Mouse (Mus musculus) ZHBTc4 (cell line): ENCODE results near the gene Pla1a.

Source experiments
- DNase-seq: peaks from one replicate; pipeline ENCODE4 v3.0.0-alpha.2; 2011; ENCODE audit warnings: low read depth, low spot score

The Pla1a gene

GRCm38 (mm10) chr16:38369431-38369830, 63.5 kb downstream of the Pla1a start:
- DNase-seq, result no peak

- DNase-seq, result no peak
Measured at GRCm38 (mm10) chr16:38369000-38369399, 63.9 kb downstream of the Pla1a start.

DNA sequence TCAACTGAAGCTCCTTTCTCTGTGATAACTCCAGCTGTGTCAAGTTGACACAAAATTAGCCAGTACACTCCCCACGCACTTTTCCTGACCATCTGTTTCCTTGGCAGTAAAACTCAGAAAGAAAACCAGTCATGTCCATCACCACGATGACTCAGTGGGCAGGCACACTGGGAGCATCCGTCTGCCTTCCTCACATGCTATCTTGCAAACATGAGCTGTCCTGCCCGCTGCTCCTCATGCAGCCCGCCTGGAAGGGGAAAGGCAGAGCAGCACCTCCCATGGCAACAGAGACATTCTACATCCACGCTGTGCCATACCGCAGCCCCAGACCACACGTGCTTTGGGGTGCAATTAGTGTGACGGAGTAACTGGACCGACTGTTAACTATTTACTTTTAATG, 64.6 kb downstream of the Pla1a start:
- DNase-seq, result no peak

GRCm38 (mm10) chr16:38366231-38366630, 66.7 kb downstream of the Pla1a start:
- no peak for DNase-seq

DNA sequence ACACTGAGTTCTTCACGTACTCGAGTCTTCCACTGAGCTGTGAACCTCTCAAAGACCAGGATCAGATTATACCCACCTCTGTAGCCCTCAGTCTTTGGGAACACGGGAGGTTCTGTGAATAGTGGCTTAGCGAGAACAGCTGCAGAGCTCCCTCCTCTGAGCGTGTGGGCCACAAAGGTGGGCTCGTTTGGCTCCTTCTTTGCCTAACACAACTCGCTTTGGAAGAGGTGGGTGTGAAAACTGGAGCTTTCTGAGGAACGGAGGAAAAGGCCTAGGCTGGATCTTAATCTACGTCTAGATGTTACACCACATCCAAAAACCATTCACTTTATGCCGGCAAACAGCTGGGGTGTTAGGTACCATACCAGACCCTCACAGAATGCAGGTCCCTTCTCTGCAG, 67.6 kb downstream of the Pla1a start:
- no peak for DNase-seq

DNA sequence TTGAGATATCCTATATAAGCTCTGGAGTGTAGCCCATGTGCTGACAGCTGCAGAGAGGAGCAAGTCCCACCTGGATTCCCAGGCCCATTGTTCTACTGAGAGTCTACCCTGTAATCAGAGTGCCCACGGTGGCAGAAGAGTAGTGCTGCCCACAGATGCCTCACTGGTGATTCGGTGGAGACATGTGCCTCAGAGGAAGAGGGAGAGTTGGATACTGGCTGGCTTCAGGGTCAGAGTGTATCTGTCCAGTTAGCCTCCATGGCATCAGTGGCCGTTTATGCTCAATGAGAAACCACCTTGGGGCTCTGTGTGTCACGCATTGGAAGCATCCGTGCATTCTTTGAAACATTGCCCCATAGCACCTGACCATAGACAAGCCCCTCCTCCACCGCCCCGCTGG, 69.3 kb downstream of the Pla1a start:
- no peak for DNase-seq

- DNase-seq, result no peak
Measured at GRCm38 (mm10) chr16:38363256-38363595, 69.7 kb downstream of the Pla1a start.

DNA sequence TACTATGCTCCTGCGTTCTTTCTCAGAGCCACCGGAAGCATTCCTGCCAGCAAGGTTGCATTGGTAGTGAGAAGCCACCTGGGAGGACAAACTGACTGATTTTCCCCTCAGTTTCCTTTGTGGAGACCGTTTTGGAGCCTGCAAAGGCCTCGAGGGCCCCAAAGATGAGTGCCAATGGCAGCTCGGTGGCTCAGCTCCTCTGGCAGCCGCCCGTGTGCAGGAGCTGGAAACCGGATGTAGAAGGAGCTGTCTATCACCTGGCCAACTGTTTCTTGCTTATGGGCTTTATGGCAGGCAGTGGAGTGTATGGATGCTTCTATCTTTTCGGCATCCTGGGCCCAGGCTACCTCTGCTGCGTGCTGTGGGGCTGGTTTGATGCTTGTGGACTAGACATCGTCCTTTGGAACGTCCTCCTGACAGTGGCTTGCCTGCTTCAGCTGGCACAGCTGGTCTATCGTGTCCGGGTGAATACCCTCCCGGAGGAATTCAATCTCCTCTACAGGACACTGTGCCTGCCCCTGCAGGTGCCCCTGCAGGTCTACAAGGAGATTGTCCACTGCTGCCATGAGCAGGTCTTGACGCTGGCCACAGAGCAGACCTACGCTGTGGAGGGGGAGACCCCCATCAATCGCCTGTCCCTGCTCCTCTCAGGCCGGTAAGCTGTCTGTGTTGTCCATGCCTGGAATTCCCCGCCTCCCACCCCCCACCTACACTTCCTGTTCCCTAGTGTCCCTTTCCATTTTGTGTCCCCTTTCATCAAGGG, 70.3 kb downstream of the Pla1a start:
- no peak for DNase-seq

DNA sequence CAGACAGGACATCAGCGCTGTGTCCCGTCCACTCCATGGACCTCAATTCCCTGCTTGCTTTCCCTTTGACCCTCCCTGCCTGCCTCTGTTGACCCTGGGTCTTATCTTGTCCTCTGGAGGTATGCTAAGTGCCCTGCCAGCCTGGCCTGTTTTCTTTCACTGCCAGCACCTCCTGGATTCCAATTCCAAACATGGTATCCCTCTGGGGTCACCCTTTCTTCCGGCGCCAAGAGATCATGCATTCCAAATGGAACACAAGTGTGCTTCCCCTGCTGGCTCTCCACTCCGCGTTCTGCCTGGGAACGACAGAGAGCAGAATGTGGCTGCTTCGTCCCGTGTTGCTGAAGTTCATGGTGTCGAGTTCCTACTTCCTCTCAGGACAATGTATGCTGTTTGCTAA, 71.0 kb downstream of the Pla1a start, which contains the start of gene Popdc2:
TSS of gene Popdc2 (plus strand) at position 277 of the 400 bp plus-strand sequence.
- DNase-seq, result no peak

DNA sequence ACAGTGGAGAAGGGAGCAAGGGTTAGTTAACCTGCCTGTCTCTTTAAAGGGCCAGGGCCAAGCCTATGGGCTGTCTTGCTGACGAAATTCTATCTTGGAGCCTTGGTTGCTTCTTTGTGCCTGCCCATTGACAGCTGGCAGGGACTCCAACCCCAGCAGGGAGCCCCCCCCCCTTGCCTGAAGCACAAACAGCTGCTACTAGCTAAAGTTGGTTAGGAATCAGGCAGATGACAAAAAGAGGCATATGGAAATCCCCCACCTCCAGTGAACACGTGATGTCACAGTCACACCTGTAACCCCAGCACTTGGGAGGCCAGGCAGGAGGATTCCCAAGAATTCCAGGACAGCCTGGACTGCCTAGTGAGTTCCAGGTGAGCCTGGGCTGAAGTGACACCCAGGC, 72.6 kb downstream of the Pla1a start:
- DNase-seq, result no peak

DNA sequence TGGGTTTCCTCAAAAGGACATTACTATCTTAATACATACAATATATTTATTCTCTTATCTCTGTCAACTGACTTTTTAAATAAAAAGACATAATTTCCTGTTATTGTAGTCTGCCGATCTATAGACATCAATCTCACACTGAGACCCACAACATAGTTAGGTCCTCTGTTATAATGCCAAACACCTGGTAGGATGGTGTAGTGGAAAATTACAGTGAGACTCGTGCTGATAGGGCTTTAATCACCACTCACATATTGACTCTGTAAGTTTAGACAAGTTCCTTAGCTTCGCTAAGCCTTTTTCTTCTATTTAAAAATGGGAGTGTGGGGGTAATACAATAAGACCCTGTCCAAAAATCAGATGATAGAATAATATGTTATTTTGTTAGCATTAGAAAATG, 73.1 kb downstream of the Pla1a start:
- no peak for DNase-seq

DNA sequence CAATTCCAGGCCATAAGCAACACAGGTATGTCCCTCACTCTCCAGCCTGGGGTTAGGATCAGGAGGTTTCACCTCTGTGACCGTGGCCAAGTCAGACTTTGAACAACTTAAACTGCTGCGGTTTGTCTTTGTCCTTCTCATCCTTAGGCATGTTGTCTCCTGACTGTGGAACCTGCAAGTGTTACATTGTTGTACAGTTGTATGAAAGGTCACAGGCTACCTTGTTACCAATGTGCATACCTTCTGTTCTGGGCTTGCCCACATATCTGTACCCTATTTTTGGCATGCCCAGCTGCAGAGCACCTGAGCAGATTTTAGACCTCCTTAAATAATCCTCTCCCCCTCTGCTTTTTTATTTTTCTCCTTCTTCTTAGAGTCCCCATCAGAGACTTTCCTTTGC, 73.7 kb downstream of the Pla1a start:
- DNase-seq, result no peak

DNA sequence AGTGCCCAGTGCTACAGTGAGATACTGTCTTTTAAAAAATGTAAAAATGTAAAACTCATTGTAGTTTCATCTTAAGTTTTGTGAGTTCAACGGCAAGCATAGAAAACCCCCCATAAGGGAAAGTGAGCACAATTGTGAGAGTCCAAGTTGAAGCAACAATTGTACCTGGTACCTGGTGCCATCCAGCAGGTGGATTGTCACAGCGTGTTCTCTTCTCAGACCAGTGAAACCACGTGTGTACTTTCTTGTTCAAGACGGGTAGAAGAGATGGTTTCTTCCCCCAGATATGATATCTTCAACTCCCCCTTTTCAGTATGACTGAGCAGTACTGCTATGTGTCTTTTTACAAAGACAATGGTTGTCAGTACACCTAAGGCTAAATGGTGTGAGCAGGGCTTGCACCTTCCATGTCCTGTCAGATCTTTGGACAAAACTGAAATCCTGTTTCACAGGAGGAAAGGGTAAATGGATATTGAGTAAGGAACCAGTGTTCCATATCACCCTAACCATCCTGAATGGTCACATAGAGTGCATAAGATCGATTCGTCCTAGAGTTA, 74.6 kb downstream of the Pla1a start:
- no peak for DNase-seq

- DNase-seq, result no peak
Measured at GRCm38 (mm10) chr16:38354185-38354913, 78.6 kb downstream of the Pla1a start.

DNA sequence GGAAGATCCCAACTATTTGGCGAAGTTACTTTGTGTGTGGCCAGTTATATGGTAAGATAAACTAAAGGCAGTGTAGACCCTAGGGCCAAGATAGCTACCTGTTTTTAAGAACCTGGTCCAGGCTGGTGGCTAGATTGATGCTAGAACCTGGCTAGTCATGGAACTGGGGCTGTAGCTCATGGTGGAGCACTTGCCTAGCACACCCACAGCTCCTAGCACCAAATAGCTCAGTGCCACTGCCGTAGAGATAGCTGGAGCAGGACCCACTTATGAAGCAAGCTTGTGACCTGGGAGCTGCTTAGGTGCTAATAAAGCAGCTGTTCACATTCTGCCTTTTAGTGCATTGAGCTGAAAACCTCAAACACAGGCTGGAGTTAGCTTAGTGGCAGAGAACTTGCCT, 79.3 kb downstream of the Pla1a start:
- DNase-seq, result no peak

DNA sequence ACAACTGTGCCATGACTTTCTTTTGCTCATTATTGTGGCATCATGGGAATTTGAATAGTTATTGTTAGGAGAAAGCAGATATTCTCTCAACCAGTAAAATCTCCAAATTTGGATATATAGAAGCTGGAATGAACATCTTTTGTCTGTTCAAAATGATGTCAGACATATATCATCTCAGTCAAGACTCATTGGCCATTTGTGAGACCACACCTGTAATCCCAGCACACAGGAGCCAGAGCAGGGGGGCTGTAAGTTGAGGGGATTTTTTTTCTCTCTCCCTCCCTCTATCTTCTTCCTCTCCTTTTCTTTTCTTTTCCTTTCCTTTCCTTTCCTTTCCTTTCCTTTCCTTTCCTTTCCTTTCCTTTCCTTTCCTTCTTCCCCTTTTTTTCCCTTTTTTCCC, 80.1 kb downstream of the Pla1a start:
- DNase-seq, result no peak

DNA sequence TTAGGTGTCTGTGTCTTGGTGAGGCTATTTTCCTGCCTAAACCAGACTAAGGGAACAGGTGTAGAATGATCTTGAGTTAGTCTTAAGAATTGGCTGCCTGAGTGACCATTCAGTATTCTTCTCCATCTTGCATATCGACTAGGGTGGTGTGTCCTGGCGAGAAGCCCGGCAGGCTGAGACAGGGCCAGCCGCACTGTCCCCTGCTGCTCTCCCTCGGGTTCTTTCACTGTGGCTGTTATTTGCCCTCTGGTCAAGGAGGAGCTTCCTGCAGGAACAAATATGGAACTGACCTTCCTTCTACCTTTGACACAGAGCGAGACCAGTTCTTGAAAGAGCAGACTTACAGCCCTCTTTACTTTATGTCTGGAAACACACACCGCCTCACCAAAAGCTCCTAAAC, 80.9 kb downstream of the Pla1a start:
- DNase-seq, result no peak

DNA sequence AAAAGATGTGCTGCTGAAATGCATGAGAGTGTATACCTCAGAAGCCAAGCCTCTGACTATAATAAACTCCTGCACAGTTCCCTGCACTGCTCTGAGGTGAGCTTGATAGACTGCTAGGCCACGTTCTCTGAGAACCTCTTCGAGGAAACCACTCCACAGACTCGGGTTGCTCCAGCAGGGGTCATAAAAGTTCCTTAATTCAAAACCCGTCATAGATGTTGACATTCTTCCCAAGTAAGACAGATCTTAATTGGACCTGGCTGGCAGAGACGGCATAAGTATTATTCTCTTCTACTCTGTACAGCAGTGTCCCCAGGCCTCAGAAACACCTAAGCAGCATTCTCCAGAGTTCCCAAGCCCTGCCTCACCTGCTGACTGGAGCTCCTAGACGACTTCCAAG, 82.0 kb downstream of the Pla1a start:
- no peak for DNase-seq

- no peak for DNase-seq
Measured at GRCm38 (mm10) chr16:38350361-38350855, 82.5 kb downstream of the Pla1a start.

- no peak for DNase-seq
Measured at GRCm38 (mm10) chr16:38349881-38350280, 83.1 kb downstream of the Pla1a start.

- no peak for DNase-seq
Measured at GRCm38 (mm10) chr16:38348217-38348761, 84.7 kb downstream of the Pla1a start.

GRCm38 (mm10) chr16:38347588-38347987, 85.4 kb downstream of the Pla1a start:
- DNase-seq, result no peak
